Mouse (Mus musculus) left cerebral cortex, adult 2 months (tissue): ENCODE data around the gene Kctd2. TPM values are rescaled to one million over a fixed set of nuclear protein-coding genes. Genes with fewer than 3 reads are reported as not detected.
"Not testable (repeated sequence)": the region's sequence is repeated elsewhere in the genome, so short reads cannot be mapped to it uniquely, and the experiment has no call there.

Experiments used
- DNase-seq, 2 experiments: peaks; one replicate each; pipeline ENCODE4 v3.0.0; 2021 to 2022; ENCODE audit warnings: low spot score in 2 of 2, mixed read lengths in 1 of 2; ENCODE audit errors: extremely low spot score in 1 of 2
- H3K27ac ChIP-seq: fragments of 200-600 bp; 2 replicates; pipeline ENCODE4 v1.8.1; 2022
- H3K4me3 ChIP-seq: fragments of 200-600 bp; 2 replicates; pipeline ENCODE4 v1.8.1; 2022
- CTCF ChIP-seq: fragments of 200-600 bp; IDR thresholded peaks from 2 replicates; pipeline ENCODE4 v1.8.1; 2022; ENCODE audit warnings: antibody characterized with exemption, mild to moderate bottlenecking, moderate library complexity
- intact Hi-C: fragments of 180-260 bp; cut with DNase I; formaldehyde crosslinking; loops from one replicate; pipeline ENCODE4 v1.15.1; 2025
- total RNA-seq, 2 experiments: library from RNA; stranded (reverse); gene quantifications; 2 replicates each; pipeline ENCODE4 v1.2.3; 2021

Kctd2 gene
- total RNA-seq, 2 experiments from 2014 or later, result 72.4 to 76.2 TPM

- intact Hi-C loops, result loop anchor here (2.0 kb wide), 1 partner anchor 21 kb away; the partner anchor contains the start of gene Mrpl58
- DNase-seq, result peak; percentile 87 to 88
- H3K4me3 ChIP-seq, result peak within 1 kb of the TSS; percentile 93
- TF ChIP-seq CTCF, result no peak
- H3K27ac ChIP-seq, result peak within 1 kb of the TSS; percentile 98
These were observed 38.0 kb upstream of the Kctd2 start, which contains the start of gene Cdr2l for GRCm38 (mm10) chr11:115381743-115382539. Cdr2l (plus strand) TSS chr11:115381916.

- intact Hi-C loops, result loop anchor here (2.0 kb wide), 1 partner anchor 20 kb away; the partner anchor contains the start of gene Mrpl58
- H3K27ac ChIP-seq, result peak overlapping the region; percentile 98
These were observed 37.0 kb upstream of the Kctd2 start for GRCm38 (mm10) chr11:115382891-115383290.

GRCm38 (mm10) chr11:115383701-115384474 lies 36.0 kb upstream of the Kctd2 start:
- peak overlapping the region; percentile 98 for H3K27ac ChIP-seq
- intact Hi-C loops, result loop anchor here (2.0 kb wide), 1 partner anchor 19 kb away; the partner anchor contains the start of gene Mrpl58
- peak overlapping the region; percentile 93 for H3K4me3 ChIP-seq
- DNase-seq, result peak; percentile 55 to 68
- no peak for TF ChIP-seq CTCF

More at GRCm38 (mm10) chr11:115382891-115383290, 37.0 kb upstream of the Kctd2 start:
- no peak for TF ChIP-seq CTCF
- H3K4me3 ChIP-seq, result peak overlapping the region; percentile 93
- no peak for DNase-seq

GRCm38 (mm10) chr11:115384587-115384986 lies 35.3 kb upstream of the Kctd2 start:
- intact Hi-C loops, result no loop called here
- H3K4me3 ChIP-seq, result no peak overlapping the region
- no peak for TF ChIP-seq CTCF
- H3K27ac ChIP-seq, result no peak overlapping the region
- no peak for DNase-seq

- H3K4me3 ChIP-seq, intact Hi-C loops, H3K27ac ChIP-seq, DNase-seq: not testable (repeated sequence)
These were observed 33.1 kb upstream of the Kctd2 start for GRCm38 (mm10) chr11:115386859-115387258.

- intact Hi-C loops, result no loop called here
- H3K27ac ChIP-seq, result no peak overlapping the region
These were observed 28.6 kb upstream of the Kctd2 start for GRCm38 (mm10) chr11:115391358-115391757.

GRCm38 (mm10) chr11:115393721-115394325 lies 26.1 kb upstream of the Kctd2 start:
- intact Hi-C loops, result no loop called here
- Histone ChIP-seq H3K4me3 (no peak overlapping the region), H3K27ac (no peak overlapping the region)
- TF ChIP-seq CTCF, result no peak
- DNase-seq, result no peak

More at GRCm38 (mm10) chr11:115391358-115391757, 28.6 kb upstream of the Kctd2 start:
- no peak for TF ChIP-seq CTCF
- DNase-seq, result no peak
- H3K4me3 ChIP-seq, result no peak overlapping the region

- TF ChIP-seq CTCF, result no peak
- intact Hi-C loops, result no loop called here
- Histone ChIP-seq H3K27ac (no peak overlapping the region), H3K4me3 (no peak overlapping the region)
- DNase-seq, result no peak
These were observed 21.8 kb upstream of the Kctd2 start for GRCm38 (mm10) chr11:115398085-115398484.

GRCm38 (mm10) chr11:115400126-115400525 lies 19.8 kb upstream of the Kctd2 start:
- TF ChIP-seq CTCF, result no peak
- no peak for DNase-seq
- intact Hi-C loops, result no loop called here
- peak overlapping the region; percentile 30; the same call in 1 of the 2 replicates for H3K4me3 ChIP-seq
- peak overlapping the region; percentile 91 for H3K27ac ChIP-seq

GRCm38 (mm10) chr11:115400630-115401391 lies 19.1 kb upstream of the Kctd2 start:
- intact Hi-C loops, result no loop called here
- peak overlapping the region; percentile 91 for H3K27ac ChIP-seq
- peak overlapping the region; percentile 28; the same call in 1 of the 2 replicates for H3K4me3 ChIP-seq
- TF ChIP-seq CTCF, result no peak
- peak in 1 of 2 experiments; percentile 64 for DNase-seq
